Mouse (Mus musculus) intestine, embryonic 15.5 days (tissue): ENCODE measurements around the gene Ndufv3. TPM values are rescaled to one million over a fixed set of nuclear protein-coding genes. Genes with fewer than 3 reads are reported as not detected.
A peak's percentile ranks its signal among the peaks of the same experiment; 100 is the strongest.
"Not testable (repeated sequence)": the region's sequence is repeated elsewhere in the genome, so short reads cannot be mapped to it uniquely, and the experiment has no call there.

ENCODE experiments used
- ATAC-seq: fragments of 200-750 bp; cut with Nextera tagmentation; 2 replicates; pipeline ENCODE4 v1.8.0; 2017; ENCODE audit warnings: moderate TSS enrichment, moderate library complexity
- H3K27ac ChIP-seq: fragments of 300-500 bp; sonication (generic); 2 replicates; pipeline ENCODE4 v1.5.1; 2015; ENCODE audit warnings: mild to moderate bottlenecking, inconsistent platforms
- H3K27me3 ChIP-seq: fragments of 300-500 bp; sonication (generic); replicated peaks from 2 replicates; pipeline ENCODE4 v1.6.1; 2015; ENCODE audit warnings: inconsistent platforms
- H3K36me3 ChIP-seq: fragments of 300-500 bp; sonication (generic); 2 replicates; pipeline ENCODE4 v1.6.1; 2015; ENCODE audit warnings: inconsistent platforms
- H3K4me1 ChIP-seq: fragments of 300-500 bp; sonication (generic); replicated peaks from 2 replicates; pipeline ENCODE4 v1.6.1; 2015; ENCODE audit warnings: inconsistent platforms
- H3K4me2 ChIP-seq: fragments of 300-500 bp; sonication (generic); replicated peaks from 2 replicates; pipeline ENCODE4 v1.6.1; 2015; ENCODE audit warnings: mild to moderate bottlenecking, inconsistent platforms
- H3K4me3 ChIP-seq: fragments of 300-500 bp; sonication (generic); replicated peaks from 2 replicates; pipeline ENCODE4 v1.5.1; 2015; ENCODE audit warnings: inconsistent platforms
- H3K9ac ChIP-seq: fragments of 300-500 bp; sonication (generic); 2 replicates; pipeline ENCODE4 v1.6.1; 2015; ENCODE audit warnings: inconsistent platforms
- H3K9me3 ChIP-seq: fragments of 300-500 bp; sonication (generic); 2 replicates; pipeline ENCODE4 v1.6.1; 2016; ENCODE audit warnings: inconsistent platforms
- WGBS: fragments of 180-500 bp; shearing (Covaris S2); methylation state at CpG from one replicate; pipeline ENCODE4 v1.1.7; 2015; 5-methylcytosine and 5-hydroxymethylcytosine counted together
- polyA plus RNA-seq: library from polyadenylated mRNA; unstranded; fragments of >200 nt; fragmentation: Nextera tagmentation; extraction: Ambion mirVana; gene quantifications from 2 replicates; pipeline ENCODE4 v1.2.1, GENCODE M21; 2015

Ndufv3 gene
- polyA plus RNA-seq, 1 experiment from 2014 or later: 404 TPM

- H3K9ac ChIP-seq: no peak overlapping the region
- peak; percentile 69 for ATAC-seq
Measured at GRCm38 (mm10) chr17:31519344-31519945, 470 bp upstream of the Ndufv3 start.

GRCm38 (mm10) chr17:31520895-31521294 is 980 bp downstream of the Ndufv3 start:
- peak overlapping the region; percentile 62 for H3K4me2 ChIP-seq
- ATAC-seq: peak; percentile 4; the same call in 1 of the 2 replicates
- peak overlapping the region; percentile 75; the same call in 1 of the 2 replicates for H3K9ac ChIP-seq
- peaks cover 18% of the 10 kb centered on the region for H3K4me1 ChIP-seq
- H3K27ac ChIP-seq: 0 out of 2 replicates have a peak overlapping the region, but pooled peaks have one; percentile 0
- H3K27me3 ChIP-seq: no peaks in the 10 kb centered on the region
- WGBS: 17% methylated on average over 3 of the region's 3 CpGs
- H3K36me3 ChIP-seq: peaks cover 5% of the 10 kb centered on the region; the same call in 1 of the 2 replicates
- H3K9me3 ChIP-seq: no peaks in the 10 kb centered on the region
- H3K4me3 ChIP-seq: peak overlapping the region; percentile 84

More at GRCm38 (mm10) chr17:31519344-31519945, 470 bp upstream of the Ndufv3 start:
- 3% methylated on average over 7 of the region's 7 CpGs for WGBS
- H3K4me3 ChIP-seq: peak overlapping the region; percentile 84
- H3K9me3 ChIP-seq: no peaks in the 10 kb centered on the region
- H3K27ac ChIP-seq: no peak overlapping the region
- H3K27me3 ChIP-seq: no peaks in the 10 kb centered on the region
- peaks cover 5% of the 10 kb centered on the region; the same call in 1 of the 2 replicates for H3K36me3 ChIP-seq
- H3K4me2 ChIP-seq: peak overlapping the region; percentile 62
- peaks cover 13% of the 10 kb centered on the region for H3K4me1 ChIP-seq

- peaks cover 18% of the 10 kb centered on the region for H3K4me1 ChIP-seq
- no peak overlapping the region for H3K9ac ChIP-seq
- no peak for ATAC-seq
- no peak overlapping the region for H3K4me3 ChIP-seq
- peaks cover 9% of the 10 kb centered on the region; the same call in 1 of the 2 replicates for H3K36me3 ChIP-seq
- H3K27me3 ChIP-seq: no peaks in the 10 kb centered on the region
- WGBS: 86% methylated on average over 6 of the region's 6 CpGs
- H3K9me3 ChIP-seq: no peaks in the 10 kb centered on the region
- 0 out of 2 replicates have a peak overlapping the region, but pooled peaks have one; percentile 62 for H3K4me2 ChIP-seq
- H3K27ac ChIP-seq: no peak overlapping the region; the same call in 1 of the 2 replicates
Measured at GRCm38 (mm10) chr17:31521948-31522347, 2.0 kb downstream of the Ndufv3 start.

- H3K27ac ChIP-seq: no peak overlapping the region
- no peak overlapping the region for H3K4me3 ChIP-seq
- H3K9ac ChIP-seq: no peak overlapping the region
- H3K9me3 ChIP-seq: no peaks in the 10 kb centered on the region
- 74% methylated on average over 4 of the region's 4 CpGs for WGBS
- peaks cover 16% of the 10 kb centered on the region for H3K4me1 ChIP-seq
- H3K27me3 ChIP-seq: no peaks in the 10 kb centered on the region
- peaks cover 22% of the 10 kb centered on the region for H3K36me3 ChIP-seq
- ATAC-seq: no peak
- H3K4me2 ChIP-seq: no peak overlapping the region
Measured at GRCm38 (mm10) chr17:31525114-31525513, 5.2 kb downstream of the Ndufv3 start.

GRCm38 (mm10) chr17:31525816-31526215 is 5.9 kb downstream of the Ndufv3 start:
- 94% methylated on average over 3 of the region's 3 CpGs for WGBS
- H3K4me3 ChIP-seq: no peak overlapping the region
- peaks cover 22% of the 10 kb centered on the region for H3K36me3 ChIP-seq
- no peak overlapping the region for H3K4me2 ChIP-seq
- H3K27ac ChIP-seq: no peak overlapping the region
- peaks cover 16% of the 10 kb centered on the region for H3K4me1 ChIP-seq
- no peak overlapping the region for H3K9ac ChIP-seq
- ATAC-seq: no peak
- H3K27me3 ChIP-seq: no peaks in the 10 kb centered on the region
- no peaks in the 10 kb centered on the region for H3K9me3 ChIP-seq

- no peak overlapping the region for H3K27ac ChIP-seq
- peak; percentile 75 for ATAC-seq
Measured at GRCm38 (mm10) chr17:31529314-31529713, 9.4 kb downstream of the Ndufv3 start.

GRCm38 (mm10) chr17:31531441-31532158 is 11.7 kb downstream of the Ndufv3 start:
- Histone ChIP-seq H3K27ac (no peak overlapping the region), H3K9ac (no peak overlapping the region), H3K4me3 (no peak overlapping the region), H3K9me3 (no peaks in the 10 kb centered on the region), H3K36me3 (peaks cover 27% of the 10 kb centered on the region), H3K27me3 (no peaks in the 10 kb centered on the region), H3K4me1 (peaks cover 7% of the 10 kb centered on the region), H3K4me2 (no peak overlapping the region)
- ATAC-seq: no peak
- 86% methylated on average over 14 of the region's 14 CpGs for WGBS

More at GRCm38 (mm10) chr17:31529314-31529713, 9.4 kb downstream of the Ndufv3 start:
- 29% methylated on average over 15 of the region's 15 CpGs for WGBS
- peaks cover 27% of the 10 kb centered on the region for H3K36me3 ChIP-seq
- no peaks in the 10 kb centered on the region for H3K27me3 ChIP-seq
- H3K4me2 ChIP-seq: no peak overlapping the region
- no peaks in the 10 kb centered on the region for H3K9me3 ChIP-seq
- no peak overlapping the region for H3K9ac ChIP-seq
- 0 out of 2 replicates have a peak, but pooled peaks cover 6% of the 10 kb centered on the region for H3K4me1 ChIP-seq
- H3K4me3 ChIP-seq: no peak overlapping the region

- not testable (repeated sequence) for ATAC-seq, H3K4me2 ChIP-seq, H3K9me3 ChIP-seq, H3K27me3 ChIP-seq, H3K4me3 ChIP-seq, H3K9ac ChIP-seq, H3K4me1 ChIP-seq, H3K27ac ChIP-seq
- 85% methylated on average over 4 of the region's 4 CpGs for WGBS
- H3K36me3 ChIP-seq: peaks cover 20% of the 10 kb centered on the region
Measured at GRCm38 (mm10) chr17:31532331-31532730, 12.4 kb downstream of the Ndufv3 start.

GRCm38 (mm10) chr17:31535358-31535757 is 15.4 kb downstream of the Ndufv3 start:
- peak; percentile 52; the same call in 1 of the 2 replicates for ATAC-seq
- Histone ChIP-seq H3K27ac (peak overlapping the region; percentile 73; the same call in 1 of the 2 replicates), H3K9me3 (no peaks in the 10 kb centered on the region), H3K36me3 (peaks cover 11% of the 10 kb centered on the region; the same call in 1 of the 2 replicates), H3K4me3 (no peak overlapping the region), H3K4me2 (peak overlapping the region; percentile 35; the same call in 1 of the 2 replicates), H3K9ac (no peak overlapping the region), H3K4me1 (peaks cover 7% of the 10 kb centered on the region), H3K27me3 (no peaks in the 10 kb centered on the region)
- WGBS: 67% methylated on average over 4 of the region's 4 CpGs

GRCm38 (mm10) chr17:31535871-31536629 is 16.1 kb downstream of the Ndufv3 start:
- ATAC-seq: peak; percentile 64; the same call in 1 of the 2 replicates
- Histone ChIP-seq H3K9me3 (no peaks in the 10 kb centered on the region), H3K36me3 (peaks cover 9% of the 10 kb centered on the region; the same call in 1 of the 2 replicates), H3K4me1 (peaks cover 7% of the 10 kb centered on the region), H3K4me2 (peak overlapping the region; percentile 35), H3K4me3 (no peak overlapping the region), H3K27me3 (no peaks in the 10 kb centered on the region), H3K9ac (no peak overlapping the region), H3K27ac (peak overlapping the region; percentile 73; the same call in 1 of the 2 replicates)
- WGBS: 33% methylated on average over 8 of the region's 8 CpGs

GRCm38 (mm10) chr17:31540101-31540500 is 20.2 kb downstream of the Ndufv3 start:
- no peak for ATAC-seq
- no peaks in the 10 kb centered on the region for H3K36me3 ChIP-seq
- WGBS: 60% methylated on average over 3 of the region's 3 CpGs

More at GRCm38 (mm10) chr17:31540101-31540500, 20.2 kb downstream of the Ndufv3 start:
- no peaks in the 10 kb centered on the region for H3K27me3 ChIP-seq
- H3K9me3 ChIP-seq: no peaks in the 10 kb centered on the region
- H3K9ac ChIP-seq: no peak overlapping the region
- H3K4me1 ChIP-seq: peaks cover 13% of the 10 kb centered on the region
- H3K4me3 ChIP-seq: no peak overlapping the region
- no peak overlapping the region for H3K4me2 ChIP-seq
- H3K27ac ChIP-seq: no peak overlapping the region
